Mouse (Mus musculus): ENCODE measurements around the gene Rpf2.
A peak's percentile ranks its signal among the peaks of the same experiment; 100 is the strongest.

Gene Rpf2

GRCm38 (mm10) chr10:40249625-40250024, 2.8 kb upstream of the Rpf2 start:
- DNase-seq (ENCODE audit: low spot score in 2 of 2) = no peak

GRCm38 (mm10) chr10:40247166-40247716, 405 bp upstream of the Rpf2 start:
- no peak for DNase-seq (ENCODE audit: low spot score in 2 of 2)

GRCm38 (mm10) chr10:40237826-40238225, 9.0 kb downstream of the Rpf2 start:
- DNase-seq (ENCODE audit: low spot score in 2 of 2) = no peak

GRCm38 (mm10) chr10:40233241-40233640, 13.6 kb downstream of the Rpf2 start:
- DNase-seq (ENCODE audit: low spot score in 2 of 2) = no peak

GRCm38 (mm10) chr10:40232442-40232841, 14.4 kb downstream of the Rpf2 start:
- DNase-seq (ENCODE audit: low spot score in 2 of 2) = no peak

- no peak for DNase-seq (ENCODE audit: low spot score in 2 of 2)
These were observed 17.1 kb downstream of the Rpf2 start for GRCm38 (mm10) chr10:40229725-40230124.

GRCm38 (mm10) chr10:40227660-40228303, 19.1 kb downstream of the Rpf2 start:
- no peak for DNase-seq (ENCODE audit: low spot score in 2 of 2)

GRCm38 (mm10) chr10:40218874-40219273, 28.0 kb downstream of the Rpf2 start:
- no peak for DNase-seq (ENCODE audit: low spot score in 2 of 2)

GRCm38 (mm10) chr10:40212443-40213169, 34.2 kb downstream of the Rpf2 start:
- peak; percentile 79 to 91 for DNase-seq (ENCODE audit: low spot score in 2 of 2)

GRCm38 (mm10) chr10:40195001-40195400, 51.8 kb downstream of the Rpf2 start:
- no peak for DNase-seq (ENCODE audit: low spot score in 2 of 2)

- DNase-seq (ENCODE audit: low spot score in 2 of 2) = no peak
These were observed 54.6 kb downstream of the Rpf2 start for GRCm38 (mm10) chr10:40192010-40192935.

GRCm38 (mm10) chr10:40191338-40191979, 55.4 kb downstream of the Rpf2 start:
- DNase-seq (ENCODE audit: low spot score in 2 of 2) = no peak

- no peak for DNase-seq (ENCODE audit: low spot score in 2 of 2)
These were observed 56.0 kb downstream of the Rpf2 start for GRCm38 (mm10) chr10:40190871-40191270.

GRCm38 (mm10) chr10:40189689-40190088, 57.1 kb downstream of the Rpf2 start:
- no peak for DNase-seq (ENCODE audit: low spot score in 2 of 2)

GRCm38 (mm10) chr10:40188831-40189230, 58.0 kb downstream of the Rpf2 start:
- DNase-seq (ENCODE audit: low spot score in 2 of 2) = no peak

GRCm38 (mm10) chr10:40185956-40186355, 60.9 kb downstream of the Rpf2 start:
- no peak for DNase-seq (ENCODE audit: low spot score in 2 of 2)

- DNase-seq (ENCODE audit: low spot score in 2 of 2) = no peak
These were observed 66.8 kb downstream of the Rpf2 start for GRCm38 (mm10) chr10:40180011-40180410.

- DNase-seq (ENCODE audit: low spot score in 2 of 2) = no peak
These were observed 67.7 kb downstream of the Rpf2 start for GRCm38 (mm10) chr10:40179142-40179541.

GRCm38 (mm10) chr10:40177323-40177962, 69.4 kb downstream of the Rpf2 start:
- DNase-seq (ENCODE audit: low spot score in 2 of 2) = peak; percentile 10 to 50
